Mouse (Mus musculus) kidney, postnatal 10 days (tissue): ENCODE measurements around the gene Cdk8.
"Not testable (repeated sequence)": the region's sequence is repeated elsewhere in the genome, so short reads cannot be mapped to it uniquely, and the experiment has no call there.

Source experiments
- DNase-seq: peaks from one replicate; pipeline ENCODE4 v3.0.0; 2021; ENCODE audit warnings: mixed read lengths

Gene Cdk8

GRCm38 (mm10) chr5:146230864-146231654 is at the start of gene Cdk8:
Gene Cdk8, plus strand, starts transcription at chr5:146231230.
- DNase-seq: peak; percentile 95

GRCm38 (mm10) chr5:146185204-146185603 is 45.8 kb upstream of the Cdk8 start, which contains the start of gene 1700001J03Rik:
Gene 1700001J03Rik, minus strand, starts transcription at chr5:146185304.
- DNase-seq: not testable (repeated sequence)

GRCm38 (mm10) chr5:146187441-146187840 is 43.6 kb upstream of the Cdk8 start:
- peak; percentile 80 for DNase-seq

- DNase-seq: peak; percentile 26
Observed at GRCm38 (mm10) chr5:146188144-146188543, 42.9 kb upstream of the Cdk8 start.

GRCm38 (mm10) chr5:146188712-146189111 is 42.3 kb upstream of the Cdk8 start:
- DNase-seq: no peak

GRCm38 (mm10) chr5:146190093-146190492 is 40.9 kb upstream of the Cdk8 start:
- DNase-seq: no peak

- no peak for DNase-seq
Observed at GRCm38 (mm10) chr5:146190501-146191269, 40.3 kb upstream of the Cdk8 start.

GRCm38 (mm10) chr5:146193360-146193759 is 37.7 kb upstream of the Cdk8 start:
- DNase-seq: no peak

- peak; percentile 29 for DNase-seq
Observed at GRCm38 (mm10) chr5:146199073-146199472, 32.0 kb upstream of the Cdk8 start.

- no peak for DNase-seq
Observed at GRCm38 (mm10) chr5:146199540-146199939, 31.5 kb upstream of the Cdk8 start.

GRCm38 (mm10) chr5:146200580-146200979 is 30.4 kb upstream of the Cdk8 start:
- DNase-seq: no peak

GRCm38 (mm10) chr5:146203921-146204320 is 27.1 kb upstream of the Cdk8 start:
- DNase-seq: no peak

GRCm38 (mm10) chr5:146205537-146205936 is 25.5 kb upstream of the Cdk8 start:
- DNase-seq: peak; percentile 66

GRCm38 (mm10) chr5:146220501-146220878 is 10.5 kb upstream of the Cdk8 start:
- DNase-seq: no peak

- peak; percentile 96 for DNase-seq
Observed at GRCm38 (mm10) chr5:146220879-146221714, 9.9 kb upstream of the Cdk8 start, which contains the start of gene Rnf6. Gene Rnf6, minus strand, starts transcription at chr5:146221555.

- no peak for DNase-seq
Observed at GRCm38 (mm10) chr5:146221722-146222121, 9.3 kb upstream of the Cdk8 start.

- DNase-seq: no peak
Observed at GRCm38 (mm10) chr5:146223786-146224185, 7.2 kb upstream of the Cdk8 start.

GRCm38 (mm10) chr5:146227496-146227895 is 3.5 kb upstream of the Cdk8 start:
- DNase-seq: no peak

- no peak for DNase-seq
Observed at GRCm38 (mm10) chr5:146229869-146230650, 970 bp upstream of the Cdk8 start.

GRCm38 (mm10) chr5:146231655-146231996 is 596 bp downstream of the Cdk8 start:
- peak; percentile 50 for DNase-seq

- no peak for DNase-seq
Observed at GRCm38 (mm10) chr5:146232056-146232675, 1.1 kb downstream of the Cdk8 start.

- DNase-seq: no peak
Observed at GRCm38 (mm10) chr5:146232816-146233215, 1.8 kb downstream of the Cdk8 start.
